Mouse (Mus musculus) liver, adult 2 months (tissue): Measurements from ENCODE around the gene Prkaa1. TPM values are rescaled to one million over a fixed set of nuclear protein-coding genes. Genes with fewer than 3 reads are reported as not detected.

ENCODE experiments used
- DNase-seq: peaks from one replicate; pipeline ENCODE4 v3.0.0-alpha.2; 2011; ENCODE audit warnings: low read depth, low spot score; ENCODE audit errors: extremely low read depth
- H3K27ac ChIP-seq: fragments of 200-500 bp; replicated peaks from 2 replicates; pipeline ENCODE4 v1.5.1; 2012; ENCODE audit warnings: low read depth, mild to moderate bottlenecking, control low read depth, inconsistent platforms, low read length; ENCODE audit not compliant: insufficient read depth
- H3K27me3 ChIP-seq: fragments of 200-500 bp; 2 replicates; pipeline ENCODE4 v1.6.1; 2012; ENCODE audit warnings: mild to moderate bottlenecking, moderate library complexity, low read length, inconsistent platforms; ENCODE audit not compliant: control insufficient read depth, insufficient read depth
- H3K36me3 ChIP-seq: fragments of 200-500 bp; 2 replicates; pipeline ENCODE4 v1.6.1; 2012; ENCODE audit warnings: low read length, inconsistent platforms; ENCODE audit not compliant: control insufficient read depth, insufficient read depth
- H3K4me1 ChIP-seq: fragments of 200-500 bp; 2 replicates; pipeline ENCODE4 v1.6.1; 2011; ENCODE audit warnings: low read length; ENCODE audit not compliant: control insufficient read depth, insufficient read depth
- H3K4me3 ChIP-seq: fragments of 200-500 bp; 2 replicates; pipeline ENCODE4 v1.5.1; 2011; ENCODE audit warnings: low read depth, mild to moderate bottlenecking, control low read depth, low read length, moderate library complexity; ENCODE audit not compliant: insufficient read depth
- H3K79me2 ChIP-seq: fragments of 200-500 bp; 2 replicates; pipeline ENCODE4 v1.6.1; 2012; ENCODE audit warnings: inconsistent platforms, mild to moderate bottlenecking, low read length, moderate library complexity; ENCODE audit not compliant: control insufficient read depth, insufficient read depth
- H3K9ac ChIP-seq: fragments of 200-500 bp; 2 replicates; pipeline ENCODE4 v1.6.1; 2012; ENCODE audit warnings: low read depth, mild to moderate bottlenecking, control low read depth, inconsistent platforms, low read length
- CTCF ChIP-seq: fragments of 200-500 bp; IDR thresholded peaks from 2 replicates; pipeline ENCODE4 v1.5.1; 2011; ENCODE audit warnings: low read depth, low read length, control low read depth
- POLR2A ChIP-seq: fragments of 200-500 bp; IDR thresholded peaks from 2 replicates; pipeline ENCODE4 v1.6.1; 2011; ENCODE audit warnings: low read length, control low read depth; ENCODE audit not compliant: insufficient read depth; ENCODE audit errors: extremely low read depth
- WGBS: fragments of 180-500 bp; shearing (Covaris S2); methylation state at CpG from one replicate; pipeline ENCODE4 v1.1.7; 2018; 5-methylcytosine and 5-hydroxymethylcytosine counted together
- polyA plus RNA-seq: library from polyadenylated mRNA; depleted of rRNA; stranded (reverse); fragments of >200 nt; gene quantifications from 2 replicates; pipeline ENCODE4 v1.2.3, GENCODE M21; 2012
- total RNA-seq: library from RNA; depleted of rRNA; stranded (reverse); fragments of >200 nt; gene quantifications from 2 replicates; pipeline ENCODE4 v1.2.3, GENCODE M21; 2014

Gene Prkaa1
- total and polyA plus RNA-seq, 2 experiments, result 1.8 to 7.8 TPM

DNA sequence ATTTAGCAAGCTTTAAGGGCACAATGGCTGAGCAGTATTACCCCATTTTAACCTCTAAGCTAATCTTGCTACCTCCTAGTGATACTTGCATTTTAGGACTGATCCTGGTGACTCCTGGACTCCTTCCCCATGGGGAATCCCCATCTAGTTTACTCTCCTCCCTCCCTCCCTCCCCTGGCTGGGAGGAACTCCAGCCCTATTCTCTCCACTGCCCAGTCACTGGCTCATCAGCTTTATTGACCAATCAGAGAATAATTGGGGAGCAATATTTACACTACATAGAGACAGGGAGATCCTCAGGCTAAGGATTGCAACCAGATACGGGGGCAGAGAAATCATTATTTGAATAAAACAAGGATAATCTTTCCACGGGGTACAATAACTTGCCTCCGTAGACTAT lies 9.5 kb upstream of the Prkaa1 start:
- H3K79me2 ChIP-seq, result no peaks in the 10 kb centered on the region
- no peaks in the 10 kb centered on the region for H3K27me3 ChIP-seq
- H3K4me3 ChIP-seq, result no peak overlapping the region
- no peaks in the 10 kb centered on the region for H3K4me1 ChIP-seq
- WGBS, result 35% methylated on average over 3 of the region's 3 CpGs
- H3K36me3 ChIP-seq, result no peaks in the 10 kb centered on the region
- no peak overlapping the region for H3K9ac ChIP-seq
- H3K27ac ChIP-seq, result no peak overlapping the region
- no peak for DNase-seq
- TF ChIP-seq CTCF (no peak), POLR2A (no peak)

DNA sequence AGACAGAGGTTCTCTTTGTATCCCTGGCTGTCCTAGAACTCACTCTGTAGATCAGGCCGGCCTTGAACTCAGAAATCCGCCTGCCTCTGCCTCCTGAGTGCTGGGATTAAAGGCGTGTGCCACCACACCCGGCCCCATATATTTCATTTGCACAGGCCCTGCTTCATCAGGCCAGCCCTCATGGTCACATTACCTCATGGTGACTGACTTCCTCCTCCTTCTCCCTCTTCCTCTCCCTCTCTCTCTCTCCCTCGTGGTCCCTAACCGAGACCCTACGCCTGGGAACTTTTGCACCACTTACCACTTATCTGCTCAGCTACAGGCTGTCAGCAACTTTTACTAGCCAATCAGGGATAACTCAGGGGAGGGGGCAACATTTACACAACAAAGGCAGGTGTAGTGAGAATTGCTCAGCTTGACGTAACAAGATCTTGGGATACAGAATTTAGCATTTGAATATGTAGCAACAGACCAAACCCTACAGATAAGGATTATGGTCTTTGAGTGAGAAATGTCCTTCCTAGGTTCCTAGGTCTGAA lies 8.6 kb upstream of the Prkaa1 start:
- Histone ChIP-seq H3K27ac (no peak overlapping the region), H3K9ac (no peak overlapping the region), H3K4me3 (no peak overlapping the region), H3K27me3 (no peaks in the 10 kb centered on the region), H3K79me2 (no peaks in the 10 kb centered on the region), H3K4me1 (no peaks in the 10 kb centered on the region), H3K36me3 (no peaks in the 10 kb centered on the region)
- WGBS, result 77% methylated on average over 8 of the region's 8 CpGs
- TF ChIP-seq POLR2A, result no peak
- DNase-seq, result no peak

DNA sequence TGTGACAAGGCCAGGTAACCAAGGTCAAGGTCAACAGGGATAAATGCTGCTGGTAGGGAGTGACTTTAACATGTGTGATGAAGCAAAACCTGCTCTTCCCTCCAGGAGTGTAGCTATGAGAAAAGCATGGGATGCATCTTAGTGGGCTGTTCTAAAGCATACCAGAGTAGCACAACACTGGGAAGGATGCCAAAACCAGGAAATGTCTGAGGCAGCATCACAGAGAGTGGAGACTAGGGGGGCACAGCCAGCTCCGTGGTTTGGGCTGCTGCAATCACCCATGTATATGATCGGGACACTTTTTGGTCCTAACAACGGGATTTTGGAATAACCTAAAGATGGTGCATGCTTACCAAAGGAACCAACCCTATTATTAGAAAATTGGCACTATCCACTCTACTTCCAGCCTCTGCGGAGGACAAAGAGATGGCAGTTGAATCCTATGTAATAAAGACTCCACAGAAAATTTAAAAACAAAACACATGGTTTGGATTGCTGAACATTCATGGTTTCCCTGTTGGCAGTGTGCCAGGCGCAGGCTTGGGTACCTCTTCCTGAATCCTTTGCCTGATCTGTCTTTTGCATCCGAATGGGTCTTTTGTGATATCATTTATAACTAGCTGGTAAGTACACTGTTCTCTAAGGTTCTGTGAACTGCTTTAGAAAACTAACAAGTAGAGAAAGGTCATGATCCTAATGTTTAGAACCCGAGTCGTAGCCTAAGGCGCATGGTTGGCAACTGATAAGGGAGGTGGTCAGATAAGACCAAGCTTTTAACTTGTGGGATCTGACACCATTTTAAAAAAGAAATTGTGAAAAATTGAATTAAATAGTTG lies 5.4 kb upstream of the Prkaa1 start:
- TF ChIP-seq CTCF (no peak), POLR2A (no peak)
- no peak for DNase-seq
- Histone ChIP-seq H3K27me3 (no peaks in the 10 kb centered on the region), H3K4me1 (no peaks in the 10 kb centered on the region), H3K9ac (no peak overlapping the region), H3K79me2 (no peaks in the 10 kb centered on the region), H3K27ac (no peak overlapping the region), H3K4me3 (no peak overlapping the region), H3K36me3 (no peaks in the 10 kb centered on the region)
- 77% methylated on average over 9 of the region's 9 CpGs for WGBS

DNA sequence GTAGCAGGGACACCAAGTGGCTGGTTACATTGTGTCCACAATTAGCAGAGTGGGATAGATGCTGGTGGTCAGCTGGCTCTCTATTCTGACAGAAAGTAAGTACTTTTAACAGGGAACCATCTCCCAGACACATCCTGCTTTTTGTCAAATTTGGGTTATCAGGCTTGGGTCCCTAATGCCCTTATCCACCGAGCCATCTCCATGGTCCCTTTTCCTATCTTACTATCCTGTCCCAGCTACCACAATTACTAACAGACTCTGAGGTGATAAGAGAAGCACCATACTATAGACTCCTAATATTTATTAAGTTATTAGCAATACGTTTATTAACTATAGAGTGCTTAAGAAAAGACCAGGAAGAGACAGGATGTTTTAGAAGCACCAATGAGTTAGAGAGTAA lies 4.3 kb upstream of the Prkaa1 start:
- WGBS, result 87% methylated on average over 2 of the region's 2 CpGs
- Histone ChIP-seq H3K4me1 (peaks cover under 1% of the 10 kb centered on the region; the same call in 1 of the 2 replicates), H3K79me2 (0 out of 2 replicates have a peak, but pooled peaks cover 4% of the 10 kb centered on the region), H3K36me3 (no peaks in the 10 kb centered on the region), H3K4me3 (no peak overlapping the region), H3K27me3 (no peaks in the 10 kb centered on the region), H3K27ac (no peak overlapping the region), H3K9ac (no peak overlapping the region)
- no peak for TF ChIP-seq POLR2A
- TF ChIP-seq CTCF, result no peak
- no peak for DNase-seq

DNA sequence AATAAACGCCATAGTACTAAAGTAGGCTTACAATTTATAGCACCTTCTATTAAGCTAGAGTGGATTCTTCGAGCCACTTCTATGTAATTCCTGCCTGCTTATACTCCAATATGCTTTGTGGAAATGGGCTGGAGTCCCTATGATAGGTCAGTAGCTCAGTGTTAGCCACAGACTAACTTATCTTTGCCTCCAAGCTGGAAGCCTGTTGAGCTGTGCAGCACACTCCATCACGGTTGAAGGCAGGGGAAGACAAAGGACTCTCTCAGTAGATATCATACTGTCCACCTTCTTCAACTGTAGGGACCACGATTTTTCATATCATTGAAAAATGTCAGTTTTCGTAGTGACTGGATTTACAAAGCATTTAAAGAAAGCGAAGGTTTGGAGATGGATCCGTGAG lies 3.8 kb upstream of the Prkaa1 start:
- 90% methylated on average over 7 of the region's 7 CpGs for WGBS
- H3K4me3 ChIP-seq, result no peak overlapping the region
- no peak overlapping the region for H3K27ac ChIP-seq
- H3K79me2 ChIP-seq, result peaks cover 4% of the 10 kb centered on the region; the same call in 1 of the 2 replicates
- TF ChIP-seq CTCF, result no peak
- TF ChIP-seq POLR2A, result no peak
- peaks cover 2% of the 10 kb centered on the region for H3K4me1 ChIP-seq
- no peak overlapping the region for H3K9ac ChIP-seq
- no peak for DNase-seq
- H3K36me3 ChIP-seq, result no peaks in the 10 kb centered on the region
- H3K27me3 ChIP-seq, result no peaks in the 10 kb centered on the region

DNA sequence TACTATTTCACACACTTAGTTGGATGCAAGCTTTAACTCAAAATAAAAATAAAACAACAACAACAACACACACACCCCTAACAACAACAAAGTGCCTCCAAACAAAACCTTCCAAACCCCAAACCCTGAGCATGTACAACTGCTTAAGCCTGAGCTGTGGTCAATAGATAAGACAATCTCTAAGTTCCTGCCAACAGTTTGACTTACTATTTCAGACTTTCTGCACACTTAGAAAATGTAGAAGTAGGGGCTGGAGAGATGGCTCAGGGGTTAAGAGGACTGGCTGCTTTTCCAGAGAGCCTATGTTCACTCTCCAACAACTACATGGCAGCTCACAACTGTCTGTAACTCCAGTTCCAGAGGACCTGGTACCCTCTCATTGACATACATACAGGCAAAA lies 3.3 kb upstream of the Prkaa1 start:
- DNase-seq, result no peak
- Histone ChIP-seq H3K9ac (no peak overlapping the region), H3K4me1 (peaks cover 5% of the 10 kb centered on the region), H3K36me3 (no peaks in the 10 kb centered on the region), H3K27ac (no peak overlapping the region), H3K4me3 (no peak overlapping the region), H3K27me3 (no peaks in the 10 kb centered on the region), H3K79me2 (peaks cover 9% of the 10 kb centered on the region; the same call in 1 of the 2 replicates)
- TF ChIP-seq POLR2A (no peak), CTCF (no peak)
